Mouse (Mus musculus) kidney, adult 10 weeks (tissue): ENCODE results near the gene Stx16. TPM values are rescaled to one million over a fixed set of nuclear protein-coding genes. Genes with fewer than 3 reads are reported as not detected.

Experiments
- polyA plus RNA-seq: library from polyadenylated mRNA; stranded (reverse); fragments of 350-450 nt; fragmentation: Illumina TruSeq; extraction: RNeasy Lipid Tissue Mini Kit (QIAGEN cat#74804); gene quantifications from one replicate; pipeline ENCODE4 v1.2.3, GENCODE M21; 2014; ENCODE audit warnings: low read depth, low replicate concordance

Gene Stx16
- 32.1 TPM for polyA plus RNA-seq

DNA sequence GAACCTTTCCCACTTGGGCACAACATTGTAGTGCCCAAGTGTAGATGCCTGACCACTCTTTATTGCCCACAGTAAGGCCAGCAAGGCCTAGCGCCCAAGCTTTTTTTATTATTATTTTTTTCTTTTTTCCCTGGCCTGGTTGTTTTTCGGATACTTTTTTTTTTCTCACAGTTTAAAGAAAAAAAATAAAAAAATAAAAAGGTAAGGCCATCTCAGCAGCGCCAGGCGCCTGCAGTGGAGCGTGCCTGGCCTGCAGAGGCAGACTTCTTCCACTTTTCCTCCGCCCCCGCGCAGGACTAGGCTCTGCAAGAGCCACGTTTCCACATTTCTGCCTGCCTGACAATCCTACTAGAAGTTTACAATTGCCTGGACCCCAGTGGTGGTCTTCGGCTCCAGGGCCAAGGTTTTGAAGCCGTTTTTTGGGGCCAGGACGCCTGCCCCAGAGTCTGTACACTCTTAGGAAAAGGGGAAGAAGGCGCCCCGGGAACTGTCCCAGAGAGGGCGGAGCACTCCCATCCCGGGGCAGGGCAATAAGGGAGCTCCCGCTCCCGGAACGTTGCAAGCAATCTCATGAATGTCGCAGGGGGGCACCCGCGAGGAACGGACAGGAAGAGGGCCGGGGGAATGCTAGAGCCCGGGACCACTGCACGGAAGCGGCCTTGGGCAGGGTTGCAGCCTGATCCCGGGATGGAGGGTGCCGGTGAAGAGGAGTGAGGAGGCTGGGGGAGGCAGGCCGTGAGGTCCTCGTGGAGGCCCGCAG is at the start of gene Stx16:
Gene Stx16 (plus strand): TSS at position 636 of the 760 bp plus-strand sequence.

DNA sequence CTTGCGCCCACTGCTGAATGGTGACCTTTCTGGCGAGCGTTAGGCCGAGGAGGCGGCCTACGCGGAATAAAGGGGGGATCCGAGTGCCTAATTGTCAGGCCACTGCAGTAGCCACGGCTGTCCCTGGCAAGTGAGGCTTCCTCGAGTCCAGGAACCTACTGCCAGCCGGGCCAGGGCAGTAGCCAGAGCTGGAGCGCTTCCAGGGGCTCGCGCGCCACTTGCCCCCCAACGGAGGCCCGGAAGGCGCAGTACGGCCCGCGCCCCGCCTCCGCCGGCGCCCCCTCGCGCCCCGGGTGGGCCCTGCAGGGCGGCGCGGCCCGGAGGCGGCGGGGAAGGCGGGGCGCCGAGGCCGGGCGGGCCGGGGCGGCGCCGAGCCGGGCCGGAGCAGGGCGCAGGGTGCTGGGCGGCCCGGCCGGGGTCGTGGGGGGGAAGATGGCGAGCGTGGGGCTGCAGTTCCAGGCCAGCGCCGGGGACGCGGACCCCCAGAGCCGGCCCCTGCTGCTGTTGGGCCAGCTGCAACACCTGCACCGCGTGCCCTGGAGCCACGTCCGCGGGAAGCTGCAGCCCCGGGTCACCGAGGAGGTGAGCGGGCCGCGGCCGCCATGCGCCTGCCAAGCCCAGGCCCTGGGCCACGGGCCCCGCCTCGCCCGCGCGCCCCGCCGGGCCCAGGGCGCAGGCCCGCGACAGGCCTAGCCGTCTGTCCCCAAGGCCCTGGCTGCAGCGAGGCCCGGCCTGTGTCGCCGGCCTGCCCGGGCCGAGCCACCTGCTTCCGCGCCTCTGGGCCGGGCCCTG is 34.1 kb downstream of the Stx16 start, which contains the start of gene Npepl1:
Gene Npepl1 (plus strand): TSS at position 359 of the 792 bp plus-strand sequence.

Other genes starting within 250 kb of the Stx16 start
- gene Npepl1, start 34.0 kb downstream of the Stx16 start, polyA plus RNA-seq: 9.4 TPM
- gene Gnas, start 208.0 kb downstream of the Stx16 start, polyA plus RNA-seq: 489 TPM